Mouse (Mus musculus): ENCODE measurements around the gene Ttc8. TPM values are rescaled to one million over a fixed set of nuclear protein-coding genes. Genes with fewer than 3 reads are reported as not detected.
A peak's percentile ranks its signal among the peaks of the same experiment; 100 is the strongest.

The Ttc8 gene
- polyA plus RNA-seq, 1 experiment from 2014 or later = 35.0 TPM

DNA sequence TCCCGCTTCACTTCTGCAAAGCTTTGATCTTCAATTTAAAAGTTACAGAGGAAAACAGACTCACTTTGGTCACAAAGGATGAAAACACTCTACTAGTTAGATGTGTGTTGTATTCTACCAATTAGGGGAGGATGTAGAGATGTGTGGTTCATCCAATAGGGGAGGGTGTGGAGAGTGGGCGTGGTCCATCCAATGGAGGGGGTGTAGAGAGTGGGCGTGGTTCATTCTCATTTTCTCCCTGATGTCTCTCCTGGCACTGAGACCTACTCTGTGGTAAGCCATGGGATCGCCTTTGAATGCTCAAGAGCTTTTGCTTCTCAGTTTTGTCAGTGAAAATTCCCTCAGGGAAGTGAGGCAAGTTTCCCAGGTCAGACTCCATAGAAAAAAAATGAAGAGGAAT, 82.7 kb downstream of the Ttc8 start:
- no peak overlapping the region for H3K9ac ChIP-seq (ENCODE audit: low read length)
- H3K4me1 ChIP-seq (ENCODE audit: control insufficient read depth, insufficient read depth, low read length) = no peaks in the 10 kb centered on the region
- no peaks in the 10 kb centered on the region for H3K36me3 ChIP-seq (ENCODE audit: control insufficient read depth, insufficient read depth, low read length)
- ATAC-seq (ENCODE audit: insufficient read depth, low FRiP score, low TSS enrichment) = no peak
- no peaks in the 10 kb centered on the region for H3K9me3 ChIP-seq (ENCODE audit: control insufficient read depth, low read length)
- H3K4me3 ChIP-seq (ENCODE audit: low read depth, low read length) = no peak overlapping the region
- no peak overlapping the region for H3K4me2 ChIP-seq (ENCODE audit: low read depth)
- H3K27me3 ChIP-seq (ENCODE audit: control insufficient read depth, insufficient read depth, low read length) = no peaks in the 10 kb centered on the region
- WGBS = 78% methylated on average over 4 of the region's 4 CpGs
- no peak overlapping the region for H3K27ac ChIP-seq (ENCODE audit: low read depth, low read length)
- DNase-seq (ENCODE audit: low spot score) = no peak

DNA sequence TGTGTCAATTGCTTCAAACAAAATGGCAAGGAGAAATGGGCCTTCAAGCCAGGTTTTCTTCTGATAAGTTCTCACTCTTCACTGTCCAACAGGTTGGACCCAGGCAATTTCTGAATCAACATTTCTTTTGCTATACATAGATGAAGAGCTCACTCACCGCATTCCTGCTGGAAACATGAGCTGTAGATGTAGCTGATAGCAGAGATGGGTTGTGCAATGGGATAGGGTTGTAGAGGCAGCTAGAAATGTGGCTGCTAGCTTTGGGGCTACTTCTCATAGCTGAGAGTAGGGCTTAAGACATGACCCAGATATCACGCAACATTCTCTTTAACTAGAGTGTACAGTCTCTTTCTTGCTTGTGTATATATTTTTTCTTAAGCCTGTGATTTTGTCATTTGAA, 84.4 kb downstream of the Ttc8 start:
- Histone ChIP-seq H3K9ac (ENCODE audit: low read length) (no peak overlapping the region), H3K4me2 (ENCODE audit: low read depth) (no peak overlapping the region), H3K27me3 (ENCODE audit: control insufficient read depth, insufficient read depth, low read length) (no peaks in the 10 kb centered on the region), H3K4me3 (ENCODE audit: low read depth, low read length) (no peak overlapping the region), H3K36me3 (ENCODE audit: control insufficient read depth, insufficient read depth, low read length) (no peaks in the 10 kb centered on the region), H3K27ac (ENCODE audit: low read depth, low read length) (no peak overlapping the region), H3K4me1 (ENCODE audit: control insufficient read depth, insufficient read depth, low read length) (no peaks in the 10 kb centered on the region), H3K9me3 (ENCODE audit: control insufficient read depth, low read length) (no peaks in the 10 kb centered on the region)
- 94% methylated on average over 2 of the region's 2 CpGs for WGBS
- DNase-seq (ENCODE audit: low spot score) (no peak), ATAC-seq (ENCODE audit: insufficient read depth, low FRiP score, low TSS enrichment) (no peak)

GRCm38 (mm10) chr12:99008786-99009185, 88.4 kb downstream of the Ttc8 start:
- no peak overlapping the region for H3K9ac ChIP-seq (ENCODE audit: low read length)
- no peaks in the 10 kb centered on the region for H3K27me3 ChIP-seq (ENCODE audit: control insufficient read depth, insufficient read depth, low read length)
- H3K4me2 ChIP-seq (ENCODE audit: low read depth) = no peak overlapping the region
- 0 out of 2 replicates have a peak, but pooled peaks cover 5% of the 10 kb centered on the region for H3K4me1 ChIP-seq (ENCODE audit: control insufficient read depth, insufficient read depth, low read length)
- no peaks in the 10 kb centered on the region for H3K36me3 ChIP-seq (ENCODE audit: control insufficient read depth, insufficient read depth, low read length)
- ATAC-seq (ENCODE audit: insufficient read depth, low FRiP score, low TSS enrichment) (no peak), DNase-seq (ENCODE audit: low spot score) (no peak)
- no peak overlapping the region for H3K4me3 ChIP-seq (ENCODE audit: low read depth, low read length)
- 94% methylated on average over 1 of the region's 1 CpGs for WGBS
- no peaks in the 10 kb centered on the region for H3K9me3 ChIP-seq (ENCODE audit: control insufficient read depth, low read length)
- H3K27ac ChIP-seq (ENCODE audit: low read depth, low read length) = no peak overlapping the region

GRCm38 (mm10) chr12:99009430-99009829, 89.1 kb downstream of the Ttc8 start:
- Histone ChIP-seq H3K36me3 (ENCODE audit: control insufficient read depth, insufficient read depth, low read length) (no peaks in the 10 kb centered on the region), H3K9me3 (ENCODE audit: control insufficient read depth, low read length) (no peaks in the 10 kb centered on the region), H3K27me3 (ENCODE audit: control insufficient read depth, insufficient read depth, low read length) (no peaks in the 10 kb centered on the region), H3K9ac (ENCODE audit: low read length) (no peak overlapping the region), H3K27ac (ENCODE audit: low read depth, low read length) (no peak overlapping the region), H3K4me3 (ENCODE audit: low read depth, low read length) (no peak overlapping the region), H3K4me2 (ENCODE audit: low read depth) (no peak overlapping the region), H3K4me1 (ENCODE audit: control insufficient read depth, insufficient read depth, low read length) (0 out of 2 replicates have a peak, but pooled peaks cover 5% of the 10 kb centered on the region)
- 31% methylated on average over 4 of the region's 4 CpGs for WGBS
- no peak for DNase-seq (ENCODE audit: low spot score)
- no peak for ATAC-seq (ENCODE audit: insufficient read depth, low FRiP score, low TSS enrichment)

DNA sequence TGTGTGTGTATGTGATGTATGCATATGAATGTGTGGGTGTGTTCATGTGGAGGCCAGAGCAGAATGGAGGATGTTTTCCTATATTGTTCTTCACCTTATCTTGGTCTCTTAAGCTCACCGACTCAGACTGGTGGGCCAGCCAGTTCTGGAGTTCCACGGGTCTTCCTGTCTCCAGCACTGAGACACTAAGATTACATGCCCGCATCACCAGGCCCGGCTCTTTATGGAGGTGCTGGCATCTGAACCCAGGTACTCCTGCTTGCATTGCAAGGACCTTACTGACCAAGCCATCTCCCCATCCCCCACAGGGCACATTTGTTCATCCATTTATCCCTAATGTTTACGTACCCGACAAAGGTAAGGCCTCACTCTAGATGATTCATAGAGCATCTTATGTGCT, 89.7 kb downstream of the Ttc8 start:
- 76% methylated on average over 6 of the region's 6 CpGs for WGBS
- Histone ChIP-seq H3K4me1 (ENCODE audit: control insufficient read depth, insufficient read depth, low read length) (0 out of 2 replicates have a peak, but pooled peaks cover 5% of the 10 kb centered on the region), H3K36me3 (ENCODE audit: control insufficient read depth, insufficient read depth, low read length) (no peaks in the 10 kb centered on the region), H3K4me2 (ENCODE audit: low read depth) (no peak overlapping the region), H3K27ac (ENCODE audit: low read depth, low read length) (no peak overlapping the region), H3K4me3 (ENCODE audit: low read depth, low read length) (no peak overlapping the region), H3K27me3 (ENCODE audit: control insufficient read depth, insufficient read depth, low read length) (no peaks in the 10 kb centered on the region), H3K9me3 (ENCODE audit: control insufficient read depth, low read length) (no peaks in the 10 kb centered on the region), H3K9ac (ENCODE audit: low read length) (no peak overlapping the region)
- ATAC-seq (ENCODE audit: insufficient read depth, low FRiP score, low TSS enrichment) = no peak
- DNase-seq (ENCODE audit: low spot score) = no peak

GRCm38 (mm10) chr12:99011161-99011861, 90.9 kb downstream of the Ttc8 start:
- WGBS = 6% methylated on average over 22 of the region's 22 CpGs
- H3K4me1 ChIP-seq (ENCODE audit: control insufficient read depth, insufficient read depth, low read length) = 0 out of 2 replicates have a peak, but pooled peaks cover 5% of the 10 kb centered on the region
- no peak overlapping the region for H3K4me3 ChIP-seq (ENCODE audit: low read depth, low read length)

GRCm38 (mm10) chr12:99015870-99016269, 95.5 kb downstream of the Ttc8 start:
- no peak overlapping the region for H3K4me2 ChIP-seq (ENCODE audit: low read depth)
- H3K27ac ChIP-seq (ENCODE audit: low read depth, low read length) = no peak overlapping the region
- DNase-seq (ENCODE audit: low spot score) (no peak), ATAC-seq (ENCODE audit: insufficient read depth, low FRiP score, low TSS enrichment) (no peak)
- H3K27me3 ChIP-seq (ENCODE audit: control insufficient read depth, insufficient read depth, low read length) = no peaks in the 10 kb centered on the region
- no peaks in the 10 kb centered on the region for H3K9me3 ChIP-seq (ENCODE audit: control insufficient read depth, low read length)
- WGBS = 93% methylated on average over 4 of the region's 4 CpGs
- no peak overlapping the region for H3K4me3 ChIP-seq (ENCODE audit: low read depth, low read length)
- no peak overlapping the region for H3K9ac ChIP-seq (ENCODE audit: low read length)
- 0 out of 2 replicates have a peak, but pooled peaks cover 2% of the 10 kb centered on the region for H3K4me1 ChIP-seq (ENCODE audit: control insufficient read depth, insufficient read depth, low read length)
- no peaks in the 10 kb centered on the region for H3K36me3 ChIP-seq (ENCODE audit: control insufficient read depth, insufficient read depth, low read length)

More at GRCm38 (mm10) chr12:99011161-99011861, 90.9 kb downstream of the Ttc8 start:
- Histone ChIP-seq H3K4me2 (ENCODE audit: low read depth) (no peak overlapping the region), H3K9ac (ENCODE audit: low read length) (no peak overlapping the region), H3K36me3 (ENCODE audit: control insufficient read depth, insufficient read depth, low read length) (no peaks in the 10 kb centered on the region), H3K9me3 (ENCODE audit: control insufficient read depth, low read length) (no peaks in the 10 kb centered on the region), H3K27me3 (ENCODE audit: control insufficient read depth, insufficient read depth, low read length) (no peaks in the 10 kb centered on the region), H3K27ac (ENCODE audit: low read depth, low read length) (peak overlapping the region; percentile 71)
- DNase-seq (ENCODE audit: low spot score) (peak; percentile 84), ATAC-seq (ENCODE audit: insufficient read depth, low FRiP score, low TSS enrichment) (peak; percentile 94)

DNA sequence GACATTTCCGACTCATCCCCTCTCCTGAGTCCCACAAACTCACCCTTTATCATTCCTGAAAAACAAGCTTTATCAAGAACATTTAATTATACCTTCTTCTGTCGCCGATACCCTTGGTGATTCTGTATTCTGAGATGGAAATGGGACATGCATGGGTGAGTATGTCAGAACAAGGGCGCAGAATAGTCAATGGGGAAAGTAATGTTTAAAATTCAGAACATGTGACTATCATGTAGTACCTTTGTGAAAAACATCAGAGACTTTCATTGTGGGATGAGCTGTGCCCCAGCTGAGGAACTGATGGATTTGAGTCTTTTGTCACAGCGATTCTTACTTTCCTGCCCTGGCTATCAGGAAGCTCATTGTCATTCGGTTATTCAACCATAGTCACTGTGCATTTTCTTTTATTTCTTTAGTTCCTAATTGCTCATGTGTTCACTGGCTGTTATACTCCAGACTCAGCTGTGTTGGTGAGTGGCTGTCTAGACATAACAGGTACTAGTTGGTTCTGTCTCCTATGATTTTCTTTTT, 104.1 kb downstream of the Ttc8 start:
- H3K9me3 ChIP-seq (ENCODE audit: control insufficient read depth, low read length) = no peaks in the 10 kb centered on the region
- H3K4me1 ChIP-seq (ENCODE audit: control insufficient read depth, insufficient read depth, low read length) = no peaks in the 10 kb centered on the region
- ATAC-seq (ENCODE audit: insufficient read depth, low FRiP score, low TSS enrichment) (no peak), DNase-seq (ENCODE audit: low spot score) (no peak)
- WGBS = 87% methylated on average over 6 of the region's 6 CpGs
- no peak overlapping the region for H3K27ac ChIP-seq (ENCODE audit: low read depth, low read length)
- no peaks in the 10 kb centered on the region for H3K36me3 ChIP-seq (ENCODE audit: control insufficient read depth, insufficient read depth, low read length)
- no peak overlapping the region for H3K9ac ChIP-seq (ENCODE audit: low read length)
- no peak overlapping the region for H3K4me3 ChIP-seq (ENCODE audit: low read depth, low read length)
- no peaks in the 10 kb centered on the region for H3K27me3 ChIP-seq (ENCODE audit: control insufficient read depth, insufficient read depth, low read length)
- H3K4me2 ChIP-seq (ENCODE audit: low read depth) = no peak overlapping the region

GRCm38 (mm10) chr12:99026291-99026690, 105.9 kb downstream of the Ttc8 start:
- DNase-seq (ENCODE audit: low spot score) = no peak
- Histone ChIP-seq H3K4me3 (ENCODE audit: low read depth, low read length) (no peak overlapping the region), H3K27me3 (ENCODE audit: control insufficient read depth, insufficient read depth, low read length) (no peaks in the 10 kb centered on the region), H3K27ac (ENCODE audit: low read depth, low read length) (no peak overlapping the region), H3K4me1 (ENCODE audit: control insufficient read depth, insufficient read depth, low read length) (no peaks in the 10 kb centered on the region), H3K9ac (ENCODE audit: low read length) (no peak overlapping the region), H3K36me3 (ENCODE audit: control insufficient read depth, insufficient read depth, low read length) (no peaks in the 10 kb centered on the region), H3K4me2 (ENCODE audit: low read depth) (no peak overlapping the region), H3K9me3 (ENCODE audit: control insufficient read depth, low read length) (no peaks in the 10 kb centered on the region)
- no peak for ATAC-seq (ENCODE audit: insufficient read depth, low FRiP score, low TSS enrichment)
- 86% methylated on average over 2 of the region's 2 CpGs for WGBS

Data from neural tube, embryonic 11.5 days (tissue).